Mouse (Mus musculus) hindbrain, embryonic 14.5 days (tissue): ENCODE measurements at regions not wholly inside any gene's neighbourhood (a gene's known extent, or its start where the extent isn't known, plus 50 kb on each side); places are given as distances from the start of the nearest gene placed in this dataset.

Experiments
- ATAC-seq: fragments of 200-750 bp; cut with Nextera tagmentation; 2 replicates; pipeline ENCODE4 v1.8.0; 2017; ENCODE audit warnings: moderate number of reproducible peaks, mild to moderate bottlenecking, moderate TSS enrichment, moderate library complexity; ENCODE audit not compliant: low FRiP score
- DNase-seq: peaks from one replicate; pipeline ENCODE4 v3.0.0-alpha.2; 2015; ENCODE audit warnings: low spot score
- H3K27ac ChIP-seq: fragments of 300-500 bp; sonication (generic); 2 replicates; pipeline ENCODE4 v1.5.1; 2014; ENCODE audit warnings: mild to moderate bottlenecking, moderate library complexity
- H3K27me3 ChIP-seq: fragments of 300-500 bp; sonication (generic); 2 replicates; pipeline ENCODE4 v1.6.1; 2014; ENCODE audit warnings: mild to moderate bottlenecking, low read length, mixed read lengths; ENCODE audit not compliant: control insufficient read depth, insufficient read depth
- H3K36me3 ChIP-seq: fragments of 300-500 bp; sonication (generic); replicated peaks from 2 replicates; pipeline ENCODE4 v1.6.1; 2014; ENCODE audit not compliant: control insufficient read depth, insufficient read depth
- H3K4me1 ChIP-seq: fragments of 300-500 bp; sonication (generic); replicated peaks from 2 replicates; pipeline ENCODE4 v1.6.1; 2014; ENCODE audit warnings: antibody characterized with exemption, low read length, mixed read lengths; ENCODE audit not compliant: control insufficient read depth, insufficient read depth
- H3K4me2 ChIP-seq: fragments of 300-500 bp; sonication (generic); replicated peaks from 2 replicates; pipeline ENCODE4 v1.6.1; 2014; ENCODE audit warnings: mild to moderate bottlenecking, moderate library complexity
- H3K4me3 ChIP-seq: fragments of 300-500 bp; sonication (generic); replicated peaks from 2 replicates; pipeline ENCODE4 v1.5.1; 2014; ENCODE audit warnings: mild to moderate bottlenecking, low read length
- H3K9ac ChIP-seq: fragments of 300-500 bp; sonication (generic); 2 replicates; pipeline ENCODE4 v1.6.1; 2014
- H3K9me3 ChIP-seq: fragments of 300-500 bp; sonication (generic); 2 replicates; pipeline ENCODE4 v1.6.1; 2016; ENCODE audit warnings: low read length; ENCODE audit not compliant: control insufficient read depth
- WGBS: fragments of 180-500 bp; shearing (Covaris S2); extraction: QIAGEN DNeasy Blood & Tissue Kit; methylation state at CpG from one replicate; pipeline ENCODE4 v1.1.7; 2014; 5-methylcytosine and 5-hydroxymethylcytosine counted together

- Histone ChIP-seq H3K4me3 (no peak overlapping the region), H3K4me1 (no peaks in the 10 kb centered on the region), H3K9ac (no peak overlapping the region), H3K27me3 (no peaks in the 10 kb centered on the region), H3K27ac (no peak overlapping the region), H3K9me3 (no peaks in the 10 kb centered on the region), H3K36me3 (no peaks in the 10 kb centered on the region), H3K4me2 (no peak overlapping the region)
- ATAC-seq (no peak), DNase-seq (no peak)
- 79% methylated on average over 17 of the region's 17 CpGs for WGBS
Observed at GRCm38 (mm10) chr3:149225684-149226083, 235.3 kb upstream of the Adgrl2 start.

DNA sequence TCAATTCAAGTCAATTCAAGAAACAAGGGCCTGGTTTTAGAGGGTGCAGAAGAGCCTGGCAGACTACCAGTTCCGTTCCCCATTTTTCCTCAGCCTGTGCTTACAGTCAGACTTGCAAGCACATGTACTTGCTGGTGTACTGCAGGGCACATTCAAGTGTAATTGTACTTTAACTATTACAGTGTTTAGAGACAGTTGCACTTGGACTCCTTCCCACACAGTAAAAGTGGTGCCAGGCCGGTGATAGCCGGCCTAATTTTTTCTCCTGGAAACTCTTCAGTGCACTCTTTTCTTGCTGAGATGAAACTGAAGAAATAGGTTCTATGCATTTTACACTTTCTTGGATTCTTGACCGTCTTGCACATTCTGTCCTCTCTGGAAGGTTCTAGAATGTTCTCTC lies 233.9 kb upstream of the Adgrl2 start:
- H3K4me3 ChIP-seq = no peak overlapping the region
- no peaks in the 10 kb centered on the region for H3K36me3 ChIP-seq
- no peak for ATAC-seq
- H3K4me2 ChIP-seq = no peak overlapping the region
- H3K27me3 ChIP-seq = no peaks in the 10 kb centered on the region
- no peak overlapping the region for H3K9ac ChIP-seq
- H3K27ac ChIP-seq = no peak overlapping the region
- H3K9me3 ChIP-seq = no peaks in the 10 kb centered on the region
- no peak for DNase-seq
- H3K4me1 ChIP-seq = no peaks in the 10 kb centered on the region; the same call in 1 of the 2 replicates
- WGBS = 87% methylated on average over 4 of the region's 4 CpGs

DNA sequence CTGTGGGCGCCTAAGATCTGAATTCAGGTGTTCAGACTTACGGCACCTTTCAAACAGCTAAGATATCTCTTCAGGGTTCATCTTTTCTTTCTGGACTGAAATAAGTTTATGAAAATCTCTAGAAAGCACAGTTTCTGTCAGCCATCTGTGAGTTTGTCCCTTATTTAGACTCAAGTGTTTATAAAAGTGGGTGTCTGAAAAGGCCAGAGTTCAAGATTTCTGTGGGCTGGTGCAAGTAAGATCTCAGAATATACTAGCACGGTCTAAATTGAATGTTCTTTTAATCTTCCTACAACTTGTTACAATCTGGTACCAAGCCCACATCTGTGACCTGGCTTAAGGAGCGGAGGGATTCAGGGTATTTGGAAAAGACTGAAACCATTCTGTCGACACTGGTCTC lies 233.4 kb upstream of the Adgrl2 start:
- Histone ChIP-seq H3K4me3 (no peak overlapping the region), H3K9ac (no peak overlapping the region), H3K27ac (no peak overlapping the region), H3K36me3 (no peaks in the 10 kb centered on the region), H3K4me1 (no peaks in the 10 kb centered on the region; the same call in 1 of the 2 replicates), H3K9me3 (no peaks in the 10 kb centered on the region), H3K27me3 (no peaks in the 10 kb centered on the region), H3K4me2 (no peak overlapping the region)
- no peak for ATAC-seq
- WGBS = 96% methylated on average over 5 of the region's 5 CpGs
- no peak for DNase-seq

DNA sequence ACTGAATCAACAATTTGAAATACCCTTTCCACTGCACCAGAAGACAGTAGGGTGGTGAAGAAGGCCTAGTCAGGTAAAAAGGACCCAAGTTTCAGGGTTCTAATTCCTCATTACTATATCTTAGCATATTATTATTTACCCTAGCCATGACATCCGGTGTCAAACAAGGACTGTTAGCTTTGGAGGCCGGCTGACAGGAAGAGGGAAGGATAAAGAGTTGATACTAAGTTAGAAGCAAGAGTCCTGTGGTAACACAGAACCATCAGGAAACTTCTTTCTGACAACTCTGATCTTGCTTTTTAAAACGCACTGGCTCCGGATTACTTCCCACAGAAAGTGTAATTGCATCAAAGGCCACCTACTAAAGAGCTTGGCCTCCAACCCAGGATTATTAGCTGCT lies 230.6 kb upstream of the Adgrl2 start:
- H3K4me2 ChIP-seq = no peak overlapping the region
- no peaks in the 10 kb centered on the region for H3K9me3 ChIP-seq
- DNase-seq (no peak), ATAC-seq (no peak)
- H3K27me3 ChIP-seq = no peaks in the 10 kb centered on the region
- no peaks in the 10 kb centered on the region for H3K36me3 ChIP-seq
- no peaks in the 10 kb centered on the region; the same call in 1 of the 2 replicates for H3K4me1 ChIP-seq
- WGBS = 83% methylated on average over 4 of the region's 4 CpGs
- H3K9ac ChIP-seq = no peak overlapping the region
- no peak overlapping the region for H3K27ac ChIP-seq
- H3K4me3 ChIP-seq = no peak overlapping the region

GRCm38 (mm10) chr3:149220304-149220951 lies 230.1 kb upstream of the Adgrl2 start:
- Histone ChIP-seq H3K4me2 (no peak overlapping the region), H3K27me3 (no peaks in the 10 kb centered on the region), H3K4me3 (no peak overlapping the region), H3K9me3 (no peaks in the 10 kb centered on the region), H3K4me1 (no peaks in the 10 kb centered on the region; the same call in 1 of the 2 replicates), H3K36me3 (no peaks in the 10 kb centered on the region), H3K9ac (no peak overlapping the region), H3K27ac (no peak overlapping the region)
- 44% methylated on average over 8 of the region's 8 CpGs for WGBS
- no peak for ATAC-seq
- no peak for DNase-seq

DNA sequence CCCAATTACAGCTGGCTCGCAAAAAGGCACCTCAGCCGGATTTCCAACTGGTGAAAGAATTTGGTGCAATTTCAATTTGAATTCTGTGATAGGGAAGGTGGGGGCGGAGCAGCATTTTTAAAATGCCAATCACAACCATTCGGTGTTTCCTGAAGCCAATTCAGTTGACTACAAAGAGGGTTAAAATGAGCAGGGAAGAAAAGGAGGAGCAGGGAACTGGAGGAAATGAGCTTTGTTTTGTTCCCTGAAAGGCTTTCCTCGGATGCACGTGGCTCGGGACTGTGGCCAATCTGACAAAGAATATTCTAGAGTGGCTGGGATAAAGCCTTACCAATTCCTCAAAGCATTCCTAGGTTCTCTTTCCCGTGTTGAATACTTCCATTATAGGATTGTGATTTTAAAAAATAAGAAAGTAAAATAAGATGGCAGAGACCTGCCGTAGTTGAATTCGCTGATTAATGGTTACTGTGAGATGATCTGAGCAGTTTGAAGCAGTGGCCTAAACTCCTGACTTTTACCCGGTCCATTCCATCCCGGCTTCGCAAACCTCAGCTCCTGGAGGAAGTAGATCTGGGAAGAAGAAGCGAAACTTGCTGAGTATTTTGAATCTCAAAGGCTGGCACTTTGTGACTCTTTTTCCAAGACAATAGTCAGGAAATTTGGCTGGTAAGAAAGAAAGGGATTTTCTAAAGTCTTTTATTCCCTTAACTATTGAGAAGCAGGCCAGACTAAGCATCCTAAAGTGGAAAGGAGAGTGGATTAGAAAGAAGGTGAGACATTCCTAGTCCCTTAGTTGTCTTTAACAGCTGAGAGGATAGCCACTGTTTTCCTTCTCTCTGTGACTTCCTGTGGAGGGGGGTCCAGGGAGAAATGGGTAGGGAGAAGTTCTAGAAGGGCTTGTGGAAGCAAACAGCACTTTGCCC lies 229.3 kb upstream of the Adgrl2 start:
- no peak for DNase-seq
- no peaks in the 10 kb centered on the region for H3K36me3 ChIP-seq
- no peaks in the 10 kb centered on the region for H3K9me3 ChIP-seq
- 34% methylated on average over 14 of the region's 14 CpGs for WGBS
- H3K27me3 ChIP-seq = no peaks in the 10 kb centered on the region
- H3K9ac ChIP-seq = no peak overlapping the region
- H3K4me2 ChIP-seq = no peak overlapping the region
- no peak for ATAC-seq
- no peaks in the 10 kb centered on the region; the same call in 1 of the 2 replicates for H3K4me1 ChIP-seq
- no peak overlapping the region for H3K27ac ChIP-seq
- no peak overlapping the region for H3K4me3 ChIP-seq

GRCm38 (mm10) chr3:149217916-149218803 lies 227.8 kb upstream of the Adgrl2 start:
- no peaks in the 10 kb centered on the region; the same call in 1 of the 2 replicates for H3K4me1 ChIP-seq
- DNase-seq (no peak), ATAC-seq (no peak)
- no peaks in the 10 kb centered on the region for H3K36me3 ChIP-seq
- WGBS = 92% methylated on average over 9 of the region's 9 CpGs
- H3K27me3 ChIP-seq = no peaks in the 10 kb centered on the region
- H3K9ac ChIP-seq = no peak overlapping the region
- no peak overlapping the region for H3K4me2 ChIP-seq
- H3K9me3 ChIP-seq = no peaks in the 10 kb centered on the region
- H3K4me3 ChIP-seq = no peak overlapping the region
- no peak overlapping the region for H3K27ac ChIP-seq

DNA sequence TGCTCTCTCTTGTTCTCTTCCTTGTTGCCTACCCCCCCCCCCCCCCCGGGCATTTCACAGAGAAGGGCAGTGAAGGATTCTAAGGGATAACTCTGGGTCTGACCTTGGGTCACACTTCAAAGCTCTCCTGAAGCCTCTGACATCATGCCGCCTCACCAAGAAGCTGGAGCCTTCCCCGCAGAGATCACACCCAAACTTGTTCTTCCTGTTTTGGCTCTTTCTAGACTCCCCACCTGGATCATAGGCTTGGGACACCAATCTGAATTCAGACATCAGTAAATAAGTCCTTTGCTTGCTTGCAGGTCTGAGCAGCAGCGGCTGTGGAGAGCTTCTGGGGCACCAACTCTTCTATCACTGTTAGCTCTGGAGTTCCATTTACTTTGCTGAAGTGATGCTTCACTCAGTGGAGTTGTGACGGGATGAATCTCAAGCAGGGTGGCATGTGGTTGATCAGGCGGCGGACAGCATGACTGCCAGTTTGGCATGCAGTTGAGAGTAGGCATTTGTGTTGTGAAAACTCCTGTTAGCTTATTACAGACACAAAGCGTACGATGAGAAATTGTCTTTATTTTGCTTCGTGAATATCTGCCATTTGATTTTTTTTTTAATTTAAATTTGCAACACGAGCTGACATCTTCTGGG lies 226.5 kb upstream of the Adgrl2 start:
- 80% methylated on average over 11 of the region's 11 CpGs for WGBS

More for the DNA sequence above, 226.5 kb upstream of the Adgrl2 start:
- Histone ChIP-seq H3K9me3 (no peaks in the 10 kb centered on the region), H3K4me2 (no peak overlapping the region), H3K36me3 (no peaks in the 10 kb centered on the region), H3K4me1 (no peaks in the 10 kb centered on the region; the same call in 1 of the 2 replicates), H3K4me3 (no peak overlapping the region), H3K27me3 (no peaks in the 10 kb centered on the region), H3K9ac (no peak overlapping the region), H3K27ac (no peak overlapping the region)
- DNase-seq = no peak
- ATAC-seq = no peak
